Mouse (Mus musculus): ENCODE results near the gene Cct2. TPM values are rescaled to one million over a fixed set of nuclear protein-coding genes. Genes with fewer than 3 reads are reported as not detected.

The Cct2 gene
- total RNA-seq, 2 experiments from 2014 or later: 184 to 188 TPM

Other genes starting within 250 kb of the Cct2 start
- under 1 TPM; 0.27 to 0.30 TPM for gene Myrfl, start 166.9 kb downstream of the Cct2 start, total RNA-seq (2021)
- gene Rab3ip, start 113.0 kb downstream of the Cct2 start, total RNA-seq (2021): 10 to 100 TPM; 64.9 to 67.7 TPM
- gene Gm10271, start 91.2 kb downstream of the Cct2 start, total RNA-seq (2021): not detected
- 1 to 10 TPM; 2.1 to 2.2 TPM for gene Best3, start 77.5 kb downstream of the Cct2 start, total RNA-seq (2021)
- under 1 TPM in 1 of 2 experiments, not detected in 1; 0.25 TPM for gene Lrrc10, start 18.5 kb downstream of the Cct2 start, total RNA-seq (2021)
- 10 to 100 TPM; 35.5 to 37.6 TPM for gene Frs2, start 84.7 kb upstream of the Cct2 start, total RNA-seq (2021)
- gene Yeats4, start 160.7 kb upstream of the Cct2 start, total RNA-seq (2021): 10 to 100 TPM; 46.1 to 48.0 TPM
- not detected for gene 9530003J23Rik, start 174.9 kb upstream of the Cct2 start, total RNA-seq (2021)
- 10 to 100 TPM; 11.2 to 12.7 TPM for gene Lyz2, start 218.5 kb upstream of the Cct2 start, total RNA-seq (2021)
- 1 to 10 TPM in 1 of 2 experiments, under 1 TPM in 1; 1.00 to 1.3 TPM for gene Lyz1, start 229.1 kb upstream of the Cct2 start, total RNA-seq (2021)

Measured in layer of hippocampus, postnatal 36 days (tissue).